Mouse (Mus musculus): Measurements from ENCODE around the gene Ccl7. TPM values are rescaled to one million over a fixed set of nuclear protein-coding genes. Genes with fewer than 3 reads are reported as not detected.

Gene Ccl7
- under 1 TPM; 0.46 to 0.92 TPM for total RNA-seq (2021)

DNA sequence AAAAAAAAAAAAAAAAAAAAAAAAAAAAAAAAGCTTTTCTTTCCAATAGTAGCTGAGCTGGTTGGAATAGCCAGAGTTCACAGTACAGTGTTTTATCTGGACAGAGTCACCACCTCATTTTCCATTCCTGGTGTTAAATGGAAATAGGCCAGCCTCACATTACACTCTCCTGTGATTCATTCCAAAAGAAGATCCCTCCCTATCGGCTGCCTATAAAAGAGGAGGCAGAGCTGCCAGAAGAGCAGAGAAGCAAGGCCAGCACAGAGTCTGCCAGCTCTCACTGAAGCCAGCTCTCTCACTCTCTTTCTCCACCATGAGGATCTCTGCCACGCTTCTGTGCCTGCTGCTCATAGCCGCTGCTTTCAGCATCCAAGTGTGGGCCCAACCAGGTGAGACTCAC is at the start of gene Ccl7:
Gene Ccl7 (plus strand): TSS at position 242 of the 400 bp plus-strand sequence.
- DNase-seq = peak; percentile 45 to 50
- intact Hi-C loops (cut with DNase I) = no loop called here

DNA sequence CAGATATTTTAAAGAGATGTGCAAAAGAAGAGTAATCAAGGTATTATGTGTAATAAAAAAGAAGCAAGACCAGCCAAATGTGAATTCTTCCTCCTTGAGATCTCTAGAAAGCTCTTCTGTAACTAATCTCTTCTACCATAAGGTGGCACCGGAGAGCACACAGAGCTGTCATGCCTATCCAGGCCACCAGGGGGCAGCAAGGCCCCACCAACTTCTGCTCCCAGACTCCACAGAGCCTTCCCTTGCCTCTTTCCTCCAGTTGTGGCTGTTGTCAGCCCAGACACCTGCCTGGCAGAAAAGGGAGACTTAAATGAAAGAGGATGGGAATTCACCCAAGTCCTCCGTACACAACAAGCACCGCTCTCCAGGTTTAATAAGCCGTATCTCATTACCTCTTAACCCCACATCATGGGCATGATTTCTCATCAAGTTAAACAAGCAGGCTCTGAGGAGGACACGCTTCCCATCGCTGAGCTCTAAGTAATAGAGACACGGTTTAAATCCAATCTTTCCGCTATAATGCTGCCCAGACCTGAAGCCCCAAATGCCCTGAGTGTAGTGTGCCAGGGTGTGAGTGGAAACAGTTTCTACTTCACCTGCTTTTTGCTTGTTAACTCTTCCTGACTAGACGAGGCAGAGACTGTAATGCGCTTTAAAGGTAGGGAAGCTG is 49.2 kb upstream of the Ccl7 start:
- intact Hi-C loops (cut with DNase I) = loop anchor here (1.0 to 2.0 kb wide), 3 partner anchors 38 to 181 kb away; partner anchors contain the start of gene Ccl2
- DNase-seq = peak; percentile 77 to 81

DNA sequence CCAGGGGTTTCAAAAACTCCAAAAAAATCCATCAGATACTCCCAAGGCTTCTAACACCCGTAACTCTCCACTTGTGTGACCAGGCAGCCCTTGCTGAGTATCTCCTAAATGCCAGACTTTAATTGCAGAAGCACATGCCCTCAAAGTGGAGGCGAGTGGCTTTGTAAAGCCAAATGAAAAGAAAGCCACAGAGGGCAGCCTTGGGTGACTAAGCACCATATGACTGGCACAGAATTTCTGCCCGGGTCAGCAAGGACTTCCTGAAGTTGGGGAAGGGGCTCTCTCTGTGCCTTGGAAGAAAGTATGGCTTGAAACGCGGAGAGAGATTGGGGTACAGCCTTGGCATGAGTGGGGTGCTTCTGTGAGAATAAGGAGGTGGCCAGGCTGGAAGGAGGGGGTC is 48.4 kb upstream of the Ccl7 start:
- intact Hi-C loops (cut with DNase I) = loop anchor here (2.0 kb wide), 2 partner anchors 38 to 50 kb away; partner anchors contain the start of gene Ccl2
- DNase-seq = no peak

DNA sequence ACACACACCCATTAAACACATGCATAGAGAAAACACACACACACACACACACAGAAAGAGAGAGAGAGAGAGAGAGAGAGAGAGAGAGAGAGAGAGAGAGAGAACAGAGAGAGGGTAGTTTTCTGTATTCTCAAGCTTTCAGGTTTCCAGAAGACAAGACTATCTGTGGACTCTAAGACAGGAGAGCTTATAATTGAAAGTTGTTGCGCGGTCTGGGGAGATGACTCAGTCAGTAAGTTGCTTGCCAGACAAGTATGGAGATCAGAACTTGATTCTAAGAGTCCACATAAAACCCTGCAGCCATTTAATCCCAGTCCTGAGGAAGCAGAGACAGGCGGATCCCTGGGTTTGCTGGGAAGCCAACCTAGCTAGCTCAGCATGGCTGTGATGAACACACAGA is 46.9 kb upstream of the Ccl7 start:
- intact Hi-C loops (cut with DNase I) = no loop called here
- DNase-seq = no peak

DNA sequence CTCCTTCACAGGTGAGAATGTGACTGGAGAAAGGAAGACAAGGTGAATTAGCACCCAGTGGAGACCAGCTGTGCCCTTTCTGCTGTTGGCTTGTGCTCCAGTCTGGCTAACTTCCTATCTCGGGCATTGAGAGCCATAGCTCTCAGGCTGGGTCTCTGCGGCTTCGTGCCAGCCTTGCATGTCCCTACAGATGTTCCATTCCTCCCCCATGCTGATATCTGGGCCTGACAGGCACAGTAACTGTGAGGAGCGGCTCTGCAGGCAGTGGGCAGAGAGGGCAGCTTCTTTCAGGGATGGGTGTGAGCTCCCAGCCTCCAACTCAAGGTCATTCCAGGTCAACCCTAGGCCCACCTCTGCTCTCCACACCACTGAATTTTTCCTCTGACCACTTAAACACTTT is 46.0 kb upstream of the Ccl7 start:
- intact Hi-C loops (cut with DNase I) = no loop called here
- no peak for DNase-seq

DNA sequence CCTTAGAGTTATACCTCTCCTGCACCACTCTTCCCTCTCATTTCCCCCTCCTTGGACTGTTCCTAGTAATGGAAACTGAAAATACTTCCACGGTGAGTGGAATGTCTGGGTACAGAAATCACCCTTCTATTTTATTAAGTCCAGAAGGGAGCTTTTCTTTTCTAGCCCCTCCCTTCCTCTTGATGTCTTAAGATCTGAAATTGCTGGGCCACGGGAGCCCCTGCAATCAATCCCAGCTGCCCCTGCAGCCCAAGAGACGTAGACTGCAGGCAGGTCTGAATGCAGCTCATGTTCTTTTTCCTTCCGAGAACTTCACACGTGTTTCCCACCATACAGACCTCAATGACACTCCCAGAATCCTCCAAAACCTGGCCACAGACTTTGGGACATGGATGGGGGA is 44.9 kb upstream of the Ccl7 start:
- DNase-seq = no peak
- intact Hi-C loops (cut with DNase I) = no loop called here

DNA sequence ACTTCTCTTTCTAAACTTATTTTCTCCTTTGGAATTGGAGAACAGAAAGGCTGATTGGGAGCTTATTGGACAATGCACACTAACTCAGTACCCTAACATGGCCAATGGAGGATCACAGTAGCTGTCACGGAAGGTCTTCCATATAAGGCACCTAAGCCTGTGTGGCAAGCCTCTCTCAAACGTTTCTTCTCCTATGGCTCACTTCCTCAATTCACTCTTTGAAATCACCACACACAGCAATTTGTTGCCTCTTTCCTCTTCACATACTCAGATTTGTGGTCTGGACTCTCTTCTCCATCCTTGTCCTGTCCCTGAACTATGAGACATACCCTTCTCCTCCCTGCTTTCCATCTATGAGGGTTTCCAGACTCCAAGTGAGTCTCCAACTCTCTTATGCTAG is 40.7 kb upstream of the Ccl7 start:
- intact Hi-C loops (cut with DNase I) = no loop called here
- no peak for DNase-seq

DNA sequence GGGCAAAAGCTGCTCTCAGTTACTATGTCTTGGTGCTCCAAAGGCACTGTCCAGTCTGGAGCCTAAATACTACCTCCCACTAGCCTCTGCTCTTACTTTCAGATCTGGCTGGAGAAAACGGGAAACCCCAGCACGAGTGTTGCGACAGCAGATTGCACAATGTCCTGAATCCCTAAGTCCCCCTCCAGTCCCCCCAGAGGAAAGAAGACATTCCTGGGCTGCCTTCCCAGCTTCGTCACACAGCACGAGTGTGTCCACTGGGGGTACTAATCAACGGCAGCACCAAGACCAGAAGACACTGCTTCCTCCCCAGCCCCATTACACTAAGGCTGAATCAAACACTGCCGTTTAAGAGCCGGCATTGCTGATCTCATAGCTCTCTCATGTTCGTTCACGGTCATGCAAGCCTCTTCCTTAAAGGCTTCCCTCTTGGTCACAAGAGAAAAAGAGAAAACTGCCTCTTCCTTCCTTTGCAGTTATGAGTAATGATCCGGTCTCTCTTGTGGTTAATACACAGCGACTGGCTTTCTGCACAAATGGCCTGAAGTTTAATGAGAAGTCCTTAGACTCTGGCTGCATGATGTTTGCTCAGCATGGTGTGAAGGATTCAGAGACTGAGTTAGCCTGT is 38.6 kb upstream of the Ccl7 start:
- intact Hi-C loops (cut with DNase I) = no loop called here
- peak; percentile 75 to 85 for DNase-seq

DNA sequence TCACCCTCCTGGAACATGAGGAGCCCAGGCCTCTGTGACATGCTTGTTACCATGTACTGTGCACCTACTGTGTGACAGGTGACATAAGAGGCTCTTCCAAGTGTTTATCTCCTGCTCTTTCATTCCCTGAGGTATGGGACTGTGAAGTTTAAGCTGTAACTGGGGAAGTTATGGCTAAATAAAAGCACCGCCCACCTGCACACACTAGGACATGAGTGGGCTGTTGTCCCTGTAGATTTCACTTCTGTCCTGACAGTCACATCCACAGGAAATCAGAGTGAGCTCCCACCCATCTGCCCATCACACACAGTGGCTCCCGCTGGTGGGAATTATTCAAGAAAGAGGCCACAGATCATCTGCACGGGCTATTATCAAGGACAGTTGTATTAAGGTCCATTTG is 35.4 kb upstream of the Ccl7 start:
- intact Hi-C loops (cut with DNase I) = no loop called here
- no peak for DNase-seq

DNA sequence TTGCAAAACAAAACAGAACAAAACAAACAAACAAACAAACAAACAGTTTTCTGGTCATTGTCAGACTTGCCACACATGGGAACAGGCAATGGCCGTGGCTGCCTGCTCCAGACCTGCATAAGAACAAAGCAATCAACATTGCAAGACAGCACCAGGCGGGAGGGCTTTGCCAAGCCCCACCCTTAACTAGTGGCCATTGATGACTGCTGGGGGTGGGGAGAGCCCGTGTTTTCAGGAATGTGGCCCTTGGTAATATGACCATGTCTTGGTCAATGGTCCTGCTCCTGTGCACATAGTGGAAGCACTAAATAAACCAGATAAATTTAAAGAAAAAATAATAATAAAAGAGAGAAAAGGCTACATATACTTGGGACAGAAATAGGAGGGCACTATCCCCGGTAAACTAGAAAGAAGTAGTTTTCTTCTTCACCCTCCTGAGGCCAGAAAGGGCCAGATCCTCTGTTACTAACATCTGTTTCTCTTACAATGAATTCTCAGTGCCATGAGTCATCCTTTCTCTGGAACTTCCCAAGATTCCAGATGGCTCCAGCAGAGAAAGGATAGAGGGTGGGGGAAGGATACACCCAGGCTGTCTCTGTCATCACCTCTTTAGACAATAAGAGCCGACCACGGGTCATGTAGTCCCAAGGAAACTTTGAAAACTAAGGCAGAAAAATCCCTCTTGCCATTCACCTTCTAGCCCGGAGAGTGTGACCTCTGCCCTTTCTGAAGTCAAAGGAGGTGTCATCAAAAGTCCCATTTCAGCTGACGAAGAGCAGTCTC is 33.9 kb upstream of the Ccl7 start:
- intact Hi-C loops (cut with DNase I) = no loop called here
- DNase-seq = peak in 1 of 2 experiments; percentile 40

DNA sequence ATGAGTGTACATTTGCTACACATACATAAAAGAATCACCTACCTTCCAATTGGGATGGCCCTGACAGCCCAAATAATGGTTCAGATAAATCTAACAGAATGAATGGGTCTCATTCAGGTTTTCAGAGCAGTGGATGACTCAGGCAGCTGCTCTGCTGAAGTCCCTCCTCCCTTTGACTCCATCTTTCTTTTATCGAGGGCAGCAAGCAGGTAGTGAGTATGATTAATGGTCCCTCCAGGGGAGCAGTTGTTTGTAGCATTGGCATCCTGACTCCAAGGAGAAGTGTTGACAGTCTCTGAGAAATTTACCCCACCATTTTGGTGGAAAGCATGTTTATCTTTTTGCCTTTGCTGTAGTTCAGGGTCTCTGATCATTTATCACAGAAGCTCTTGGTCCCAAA is 31.8 kb upstream of the Ccl7 start:
- no peak for DNase-seq
- intact Hi-C loops (cut with DNase I) = no loop called here

DNA sequence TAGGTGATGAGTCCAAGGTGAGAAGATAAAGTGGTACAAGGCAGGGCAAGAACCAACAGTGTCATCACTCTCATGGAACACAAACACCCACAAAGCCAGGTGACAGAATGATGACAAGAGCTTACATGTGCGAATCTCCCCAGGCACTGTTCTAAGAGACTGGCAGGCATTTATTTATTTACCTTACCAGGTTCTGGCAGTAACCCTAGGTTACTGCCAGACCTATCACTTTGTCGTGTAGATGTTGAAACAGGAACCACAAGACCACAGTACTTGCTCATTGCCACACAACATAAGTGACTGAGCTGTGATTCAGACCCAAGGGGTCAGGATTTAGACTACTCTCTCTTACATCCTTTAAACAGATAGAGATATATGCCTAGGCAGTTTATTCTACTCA is 30.4 kb upstream of the Ccl7 start:
- DNase-seq = no peak
- intact Hi-C loops (cut with DNase I) = no loop called here

DNA sequence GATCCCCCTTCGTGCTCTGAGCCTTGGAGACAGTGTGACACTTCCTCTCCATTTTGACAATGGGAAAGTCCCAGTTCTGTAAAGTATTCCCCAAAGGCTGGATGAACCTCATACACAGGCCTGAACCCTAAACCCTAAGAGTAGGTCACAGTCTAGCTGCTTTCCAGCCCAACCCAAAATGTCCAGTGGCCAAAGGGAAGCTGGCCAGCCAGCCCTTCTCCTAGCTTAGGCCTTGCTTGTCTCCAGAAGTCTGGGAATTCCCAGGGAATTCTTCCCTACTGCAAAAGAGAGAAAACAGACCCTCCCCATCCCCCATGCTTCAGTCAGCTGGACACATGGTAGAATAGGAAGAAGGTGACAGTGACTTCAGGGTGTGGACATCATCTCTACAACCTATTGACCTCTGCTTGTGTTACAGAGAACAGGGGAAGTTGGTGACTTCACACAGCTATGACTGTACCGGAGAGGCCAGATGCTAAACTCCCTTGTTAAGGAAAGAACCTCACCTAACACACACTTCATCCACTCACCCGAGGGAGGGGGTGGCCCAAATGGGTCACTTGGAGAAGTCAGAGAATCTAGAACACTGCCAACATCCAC is 29.2 kb upstream of the Ccl7 start:
- intact Hi-C loops (cut with DNase I) = no loop called here

DNA sequence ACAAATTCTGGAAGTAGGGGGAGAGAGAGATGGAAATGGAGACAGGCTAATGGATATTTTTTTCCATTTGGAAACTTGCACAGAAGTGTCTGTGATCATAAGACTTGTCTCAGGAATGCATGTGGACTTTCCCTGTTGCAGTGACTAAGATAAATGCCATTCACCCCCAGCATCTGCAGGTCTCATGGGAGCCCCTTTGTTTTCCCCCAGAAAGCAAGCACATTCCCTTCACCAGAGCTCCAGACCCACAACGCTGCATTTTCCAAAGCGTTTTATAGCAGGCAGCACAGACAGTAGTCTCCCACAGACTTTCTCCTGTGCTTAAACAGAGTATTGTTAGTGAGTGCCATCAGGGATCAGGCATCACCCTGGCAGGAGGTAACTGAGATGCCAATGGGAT is 26.1 kb upstream of the Ccl7 start:
- DNase-seq = no peak
- intact Hi-C loops (cut with DNase I) = no loop called here

More for the DNA sequence above, 29.2 kb upstream of the Ccl7 start:
- peak in 1 of 2 experiments; percentile 41 for DNase-seq

DNA sequence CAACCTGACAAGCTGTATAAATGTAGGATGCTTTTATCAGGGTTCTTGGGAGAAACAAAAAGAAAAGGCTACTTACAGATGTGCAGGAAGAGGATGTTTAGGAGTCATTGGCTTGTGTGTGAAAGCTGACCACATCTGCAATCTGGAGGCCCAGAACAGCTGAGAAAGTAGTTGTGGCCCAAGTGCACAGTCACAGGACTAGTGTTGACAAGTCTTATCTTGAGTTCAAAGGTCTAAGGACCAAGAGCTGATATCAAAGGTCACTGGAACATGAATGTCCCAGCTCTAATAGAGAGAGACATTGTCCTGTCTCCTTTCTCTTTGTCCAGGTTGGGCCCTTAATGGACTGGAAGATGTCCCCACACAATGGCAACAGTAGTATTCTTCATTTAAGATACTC is 25.7 kb upstream of the Ccl7 start:
- intact Hi-C loops (cut with DNase I) = no loop called here
- DNase-seq = no peak

DNA sequence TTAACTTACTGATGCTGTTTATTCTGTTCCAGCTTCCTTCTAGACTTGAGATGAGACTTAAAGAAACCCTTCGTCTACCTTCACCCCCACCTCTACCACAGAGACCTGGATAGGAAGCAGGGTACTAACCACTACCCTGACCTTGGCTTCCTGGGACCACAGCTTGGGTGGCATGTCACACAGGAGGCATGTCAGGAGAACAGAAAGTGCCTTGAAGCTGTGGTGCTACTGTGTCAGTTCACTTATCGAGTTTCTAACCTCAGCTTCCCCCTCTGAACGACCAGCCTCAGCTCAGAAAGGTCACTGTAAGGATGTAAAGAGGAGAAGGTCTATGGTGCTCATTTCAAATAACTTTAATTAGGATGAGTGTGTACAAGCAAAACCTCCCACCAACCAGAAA is 24.1 kb upstream of the Ccl7 start:
- intact Hi-C loops (cut with DNase I) = no loop called here
- DNase-seq = no peak

DNA sequence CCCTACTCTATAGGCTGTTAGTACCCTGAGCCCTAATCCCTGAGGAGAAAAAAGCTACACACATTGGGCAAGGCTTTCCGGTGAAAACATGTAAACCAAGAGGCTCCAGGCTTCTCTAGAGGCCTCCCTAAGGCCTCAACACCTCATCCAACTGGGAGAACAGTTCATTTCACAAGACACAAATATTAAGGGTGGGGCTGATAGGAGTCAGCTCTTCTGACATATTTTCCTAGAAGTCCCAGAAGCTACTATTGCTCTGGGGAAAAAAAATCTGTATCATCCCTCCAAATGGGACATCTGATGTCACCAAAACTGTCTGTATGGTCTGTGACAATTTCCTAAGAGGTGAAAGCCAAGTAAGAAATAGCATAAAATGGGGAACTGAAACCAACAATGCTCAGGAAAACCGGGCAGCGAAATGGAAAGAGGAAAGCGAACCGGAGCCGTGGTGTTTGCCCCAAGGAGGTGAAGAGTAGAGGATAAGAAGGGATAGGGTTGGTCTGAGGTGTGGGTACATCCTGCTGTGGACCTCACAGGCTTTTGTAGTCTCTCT is 22.9 kb upstream of the Ccl7 start:
- DNase-seq = no peak
- intact Hi-C loops (cut with DNase I) = no loop called here

DNA sequence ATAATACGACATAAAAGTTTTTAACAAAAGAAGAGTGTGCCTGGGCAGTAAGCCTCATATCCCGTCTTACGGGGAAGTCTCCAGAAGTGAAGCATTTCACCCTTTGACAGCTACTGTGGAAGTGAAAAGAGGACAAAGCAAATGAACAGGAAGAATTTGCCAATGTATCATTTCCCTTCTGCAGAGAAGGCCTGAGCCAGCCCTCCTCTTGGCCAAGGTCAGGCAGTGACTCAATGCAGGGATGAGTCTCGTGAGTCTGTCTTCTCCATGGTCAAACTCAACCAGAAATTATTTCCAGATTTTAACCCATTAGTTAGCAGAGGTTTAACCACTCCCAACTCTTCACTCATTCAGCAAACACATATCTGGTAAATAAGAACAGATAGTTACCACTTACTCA is 21.7 kb upstream of the Ccl7 start:
- intact Hi-C loops (cut with DNase I) = no loop called here
- DNase-seq = no peak

DNA sequence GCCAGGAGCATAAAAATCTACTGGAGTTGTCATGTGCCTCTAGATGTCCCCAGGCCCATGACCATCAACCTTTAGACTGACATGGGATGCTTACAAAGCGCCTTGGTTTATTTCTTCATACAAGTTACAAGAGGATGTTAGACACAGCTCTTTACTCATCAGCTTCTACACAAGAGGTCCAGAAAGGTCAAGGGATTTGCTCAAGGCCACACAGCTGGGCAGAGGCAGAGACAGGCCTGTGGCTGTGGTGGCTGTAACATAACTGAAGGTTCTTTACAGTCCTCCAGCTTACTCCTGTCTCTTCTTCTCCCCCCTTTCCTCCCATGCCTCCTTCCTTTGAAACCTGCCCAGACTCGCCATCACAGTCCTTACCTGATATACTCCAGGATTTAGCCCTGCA is 15.3 kb upstream of the Ccl7 start:
- DNase-seq = no peak
- intact Hi-C loops (cut with DNase I) = no loop called here

DNA sequence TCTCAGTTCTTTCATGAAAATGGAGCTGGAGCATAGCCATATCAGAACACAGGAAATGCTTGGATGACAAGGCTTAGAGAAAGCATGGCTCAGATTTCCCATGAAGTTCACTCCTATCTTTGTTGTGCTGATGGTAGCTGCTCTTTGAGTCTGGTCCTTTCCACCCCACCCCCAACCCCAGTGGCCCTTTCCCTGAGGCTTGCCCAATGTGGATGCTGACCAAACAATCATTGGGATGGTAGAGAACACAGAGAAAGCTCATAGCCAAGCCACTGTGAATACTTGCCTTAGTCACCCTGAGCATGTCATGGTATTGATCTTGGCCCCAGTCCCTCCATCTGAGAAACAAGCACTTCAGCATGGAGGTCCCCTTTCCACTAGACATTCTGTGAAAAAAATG is 13.4 kb upstream of the Ccl7 start:
- intact Hi-C loops (cut with DNase I) = no loop called here
- DNase-seq = no peak

Measured in heart, postnatal 36 days (tissue).